Mouse (Mus musculus): ENCODE results near the gene Zfp319. TPM values are rescaled to one million over a fixed set of nuclear protein-coding genes. Genes with fewer than 3 reads are reported as not detected.
"Not testable (repeated sequence)": the region's sequence is repeated elsewhere in the genome, so short reads cannot be mapped to it uniquely, and the experiment has no call there.

Zfp319 gene
- polyA plus RNA-seq (2014; fragmentation: Nextera tagmentation; extraction: Ambion mirVana): 3.3 and 3.4 TPM in 2 replicates

GRCm38 (mm10) chr8:95331720-95332436, at the start of gene Zfp319, which contains the start of gene Usb1:
TSS of gene Zfp319 (minus strand) at chr8:95331950.
TSS of gene Usb1 (plus strand) at chr8:95332284.
- H3K4me3 ChIP-seq (ENCODE audit: low read depth, low read length): peak within 1 kb of the TSS; percentile 85
- H3K36me3 ChIP-seq (ENCODE audit: control insufficient read depth, insufficient read depth, low read length): peaks cover 27% of the 10 kb centered on the region
- H3K4me2 ChIP-seq: peak within 1 kb of the TSS; percentile 95
- H3K27me3 ChIP-seq (replicated peaks; ENCODE audit: control insufficient read depth, insufficient read depth, low read length): no peaks in the 10 kb centered on the region
- H3K9ac ChIP-seq (ENCODE audit: low read depth, low read length): peak within 1 kb of the TSS; percentile 75
- 0% methylated on average over 76 of the region's 80 CpGs for WGBS
- no peaks in the 10 kb centered on the region for H3K9me3 ChIP-seq (ENCODE audit: control insufficient read depth, low read length)
- H3K27ac ChIP-seq (ENCODE audit: low read depth, low read length): peak within 1 kb of the TSS; percentile 97
- peak; percentile 94 for ATAC-seq (replicated peaks; ENCODE audit: low FRiP score)
- H3K4me1 ChIP-seq (replicated peaks; ENCODE audit: control insufficient read depth, insufficient read depth, low read length): peaks cover 17% of the 10 kb centered on the region
- peak; percentile 96 for DNase-seq (ENCODE audit: low spot score)

- Histone ChIP-seq H3K9ac (ENCODE audit: low read depth, low read length) (no peak overlapping the region), H3K27ac (ENCODE audit: low read depth, low read length) (no peak overlapping the region), H3K4me2 (no peak overlapping the region), H3K4me1 (replicated peaks; ENCODE audit: control insufficient read depth, insufficient read depth, low read length) (peaks cover 2% of the 10 kb centered on the region; the same call in 1 of the 2 replicates), H3K4me3 (ENCODE audit: low read depth, low read length) (no peak overlapping the region), H3K36me3 (ENCODE audit: control insufficient read depth, insufficient read depth, low read length) (no peaks in the 10 kb centered on the region), H3K9me3 (ENCODE audit: control insufficient read depth, low read length) (no peaks in the 10 kb centered on the region), H3K27me3 (replicated peaks; ENCODE audit: control insufficient read depth, insufficient read depth, low read length) (no peaks in the 10 kb centered on the region)
- ATAC-seq (replicated peaks; ENCODE audit: low FRiP score): no peak
- no peak for DNase-seq (ENCODE audit: low spot score)
These were observed 49.2 kb upstream of the Zfp319 start for GRCm38 (mm10) chr8:95380953-95381352.

GRCm38 (mm10) chr8:95378928-95379327, 47.2 kb upstream of the Zfp319 start:
- not testable (repeated sequence) for ATAC-seq (replicated peaks; ENCODE audit: low FRiP score); H3K9me3 ChIP-seq (ENCODE audit: control insufficient read depth, low read length); H3K4me2 ChIP-seq; H3K9ac ChIP-seq (ENCODE audit: low read depth, low read length); H3K4me3 ChIP-seq (ENCODE audit: low read depth, low read length); H3K27ac ChIP-seq (ENCODE audit: low read depth, low read length); H3K36me3 ChIP-seq (ENCODE audit: control insufficient read depth, insufficient read depth, low read length); DNase-seq (ENCODE audit: low spot score); H3K27me3 ChIP-seq (replicated peaks; ENCODE audit: control insufficient read depth, insufficient read depth, low read length); H3K4me1 ChIP-seq (replicated peaks; ENCODE audit: control insufficient read depth, insufficient read depth, low read length)
- WGBS: 90% methylated on average over 11 of the region's 11 CpGs

GRCm38 (mm10) chr8:95377863-95378291, 46.1 kb upstream of the Zfp319 start:
- no peak overlapping the region for H3K27ac ChIP-seq (ENCODE audit: low read depth, low read length)
- no peaks in the 10 kb centered on the region for H3K9me3 ChIP-seq (ENCODE audit: control insufficient read depth, low read length)
- ATAC-seq (replicated peaks; ENCODE audit: low FRiP score): no peak
- no peak for DNase-seq (ENCODE audit: low spot score)
- H3K27me3 ChIP-seq (replicated peaks; ENCODE audit: control insufficient read depth, insufficient read depth, low read length): no peaks in the 10 kb centered on the region
- peaks cover 2% of the 10 kb centered on the region; the same call in 1 of the 2 replicates for H3K4me1 ChIP-seq (replicated peaks; ENCODE audit: control insufficient read depth, insufficient read depth, low read length)
- H3K4me3 ChIP-seq (ENCODE audit: low read depth, low read length): no peak overlapping the region
- no peaks in the 10 kb centered on the region for H3K36me3 ChIP-seq (ENCODE audit: control insufficient read depth, insufficient read depth, low read length)
- H3K9ac ChIP-seq (ENCODE audit: low read depth, low read length): no peak overlapping the region
- WGBS: 32% methylated on average over 7 of the region's 7 CpGs
- no peak overlapping the region for H3K4me2 ChIP-seq

GRCm38 (mm10) chr8:95377101-95377500, 45.4 kb upstream of the Zfp319 start:
- Histone ChIP-seq H3K36me3 (ENCODE audit: control insufficient read depth, insufficient read depth, low read length) (peaks cover 3% of the 10 kb centered on the region; the same call in 1 of the 2 replicates), H3K9ac (ENCODE audit: low read depth, low read length) (no peak overlapping the region), H3K27ac (ENCODE audit: low read depth, low read length) (no peak overlapping the region), H3K4me2 (no peak overlapping the region), H3K27me3 (replicated peaks; ENCODE audit: control insufficient read depth, insufficient read depth, low read length) (no peaks in the 10 kb centered on the region), H3K4me3 (ENCODE audit: low read depth, low read length) (no peak overlapping the region), H3K4me1 (replicated peaks; ENCODE audit: control insufficient read depth, insufficient read depth, low read length) (peaks cover 2% of the 10 kb centered on the region; the same call in 1 of the 2 replicates), H3K9me3 (ENCODE audit: control insufficient read depth, low read length) (no peaks in the 10 kb centered on the region)
- ATAC-seq (replicated peaks; ENCODE audit: low FRiP score) (no peak), DNase-seq (ENCODE audit: low spot score) (no peak)
- 61% methylated on average over 4 of the region's 4 CpGs for WGBS

GRCm38 (mm10) chr8:95376309-95376999, 44.7 kb upstream of the Zfp319 start:
- peaks cover 3% of the 10 kb centered on the region; the same call in 1 of the 2 replicates for H3K36me3 ChIP-seq (ENCODE audit: control insufficient read depth, insufficient read depth, low read length)
- H3K4me2 ChIP-seq: no peak overlapping the region
- 75% methylated on average over 12 of the region's 12 CpGs for WGBS
- no peaks in the 10 kb centered on the region for H3K9me3 ChIP-seq (ENCODE audit: control insufficient read depth, low read length)
- no peak overlapping the region for H3K9ac ChIP-seq (ENCODE audit: low read depth, low read length)
- DNase-seq (ENCODE audit: low spot score) (no peak), ATAC-seq (replicated peaks; ENCODE audit: low FRiP score) (no peak)
- H3K27me3 ChIP-seq (replicated peaks; ENCODE audit: control insufficient read depth, insufficient read depth, low read length): no peaks in the 10 kb centered on the region
- H3K4me1 ChIP-seq (replicated peaks; ENCODE audit: control insufficient read depth, insufficient read depth, low read length): peaks cover 2% of the 10 kb centered on the region; the same call in 1 of the 2 replicates
- H3K4me3 ChIP-seq (ENCODE audit: low read depth, low read length): no peak overlapping the region
- H3K27ac ChIP-seq (ENCODE audit: low read depth, low read length): no peak overlapping the region

GRCm38 (mm10) chr8:95375374-95375930, 43.7 kb upstream of the Zfp319 start:
- Histone ChIP-seq H3K27me3 (replicated peaks; ENCODE audit: control insufficient read depth, insufficient read depth, low read length) (no peaks in the 10 kb centered on the region), H3K9me3 (ENCODE audit: control insufficient read depth, low read length) (no peaks in the 10 kb centered on the region), H3K4me3 (ENCODE audit: low read depth, low read length) (no peak overlapping the region), H3K9ac (ENCODE audit: low read depth, low read length) (no peak overlapping the region), H3K27ac (ENCODE audit: low read depth, low read length) (no peak overlapping the region), H3K36me3 (ENCODE audit: control insufficient read depth, insufficient read depth, low read length) (peaks cover 3% of the 10 kb centered on the region; the same call in 1 of the 2 replicates), H3K4me1 (replicated peaks; ENCODE audit: control insufficient read depth, insufficient read depth, low read length) (peaks cover 2% of the 10 kb centered on the region; the same call in 1 of the 2 replicates), H3K4me2 (no peak overlapping the region)
- 70% methylated on average over 7 of the region's 7 CpGs for WGBS
- ATAC-seq (replicated peaks; ENCODE audit: low FRiP score) (no peak), DNase-seq (ENCODE audit: low spot score) (no peak)

- Histone ChIP-seq H3K27ac (ENCODE audit: low read depth, low read length) (no peak overlapping the region), H3K9me3 (ENCODE audit: control insufficient read depth, low read length) (no peaks in the 10 kb centered on the region), H3K36me3 (ENCODE audit: control insufficient read depth, insufficient read depth, low read length) (peaks cover 5% of the 10 kb centered on the region), H3K4me2 (no peak overlapping the region), H3K27me3 (replicated peaks; ENCODE audit: control insufficient read depth, insufficient read depth, low read length) (no peaks in the 10 kb centered on the region), H3K9ac (ENCODE audit: low read depth, low read length) (no peak overlapping the region), H3K4me1 (replicated peaks; ENCODE audit: control insufficient read depth, insufficient read depth, low read length) (peaks cover 6% of the 10 kb centered on the region), H3K4me3 (ENCODE audit: low read depth, low read length) (no peak overlapping the region)
- DNase-seq (ENCODE audit: low spot score) (no peak), ATAC-seq (replicated peaks; ENCODE audit: low FRiP score) (no peak)
- WGBS: 65% methylated on average over 3 of the region's 3 CpGs
These were observed 42.7 kb upstream of the Zfp319 start for GRCm38 (mm10) chr8:95374429-95374828.
